Mouse (Mus musculus) lung, adult 2 months (tissue): ENCODE measurements around the gene Dapk1. TPM values are rescaled to one million over a fixed set of nuclear protein-coding genes. Genes with fewer than 3 reads are reported as not detected.

Experiments used
- DNase-seq: peaks from one replicate; pipeline ENCODE4 v3.0.0; 2022
- H3K4me1 ChIP-seq: fragments of 200-500 bp; 2 replicates; pipeline ENCODE4 v1.6.1; 2011; ENCODE audit warnings: low read length; ENCODE audit not compliant: control insufficient read depth, insufficient read depth
- H3K4me3 ChIP-seq: fragments of 200-500 bp; replicated peaks from 2 replicates; pipeline ENCODE3; 2011; ENCODE audit warnings: low read depth, mild to moderate bottlenecking, control low read depth, low read length; ENCODE audit errors: extremely low read depth
- CTCF ChIP-seq: fragments of 200-500 bp; IDR thresholded peaks from 2 replicates; pipeline ENCODE4 v1.5.1; 2011; ENCODE audit warnings: mild to moderate bottlenecking, low read length, control low read depth; ENCODE audit not compliant: insufficient read depth
- POLR2A ChIP-seq: fragments of 200-500 bp; IDR thresholded peaks from 2 replicates; pipeline ENCODE4 v1.6.1; 2011; ENCODE audit warnings: low read depth, mild to moderate bottlenecking, control low read depth, low read length, borderline replicate concordance; ENCODE audit errors: extremely low read depth
- WGBS: fragments of 180-500 bp; shearing (Covaris S2); methylation state at CpG from one replicate; pipeline ENCODE4 v1.1.7; 2018; 5-methylcytosine and 5-hydroxymethylcytosine counted together
- polyA plus RNA-seq: library from polyadenylated mRNA; depleted of rRNA; stranded (reverse); fragments of >200 nt; gene quantifications from 2 replicates; pipeline ENCODE4 v1.2.3, GENCODE M21; 2012; rRNA removed

Dapk1 gene
- polyA plus RNA-seq, result 94.1 and 96.9 TPM in 2 replicates

DNA sequence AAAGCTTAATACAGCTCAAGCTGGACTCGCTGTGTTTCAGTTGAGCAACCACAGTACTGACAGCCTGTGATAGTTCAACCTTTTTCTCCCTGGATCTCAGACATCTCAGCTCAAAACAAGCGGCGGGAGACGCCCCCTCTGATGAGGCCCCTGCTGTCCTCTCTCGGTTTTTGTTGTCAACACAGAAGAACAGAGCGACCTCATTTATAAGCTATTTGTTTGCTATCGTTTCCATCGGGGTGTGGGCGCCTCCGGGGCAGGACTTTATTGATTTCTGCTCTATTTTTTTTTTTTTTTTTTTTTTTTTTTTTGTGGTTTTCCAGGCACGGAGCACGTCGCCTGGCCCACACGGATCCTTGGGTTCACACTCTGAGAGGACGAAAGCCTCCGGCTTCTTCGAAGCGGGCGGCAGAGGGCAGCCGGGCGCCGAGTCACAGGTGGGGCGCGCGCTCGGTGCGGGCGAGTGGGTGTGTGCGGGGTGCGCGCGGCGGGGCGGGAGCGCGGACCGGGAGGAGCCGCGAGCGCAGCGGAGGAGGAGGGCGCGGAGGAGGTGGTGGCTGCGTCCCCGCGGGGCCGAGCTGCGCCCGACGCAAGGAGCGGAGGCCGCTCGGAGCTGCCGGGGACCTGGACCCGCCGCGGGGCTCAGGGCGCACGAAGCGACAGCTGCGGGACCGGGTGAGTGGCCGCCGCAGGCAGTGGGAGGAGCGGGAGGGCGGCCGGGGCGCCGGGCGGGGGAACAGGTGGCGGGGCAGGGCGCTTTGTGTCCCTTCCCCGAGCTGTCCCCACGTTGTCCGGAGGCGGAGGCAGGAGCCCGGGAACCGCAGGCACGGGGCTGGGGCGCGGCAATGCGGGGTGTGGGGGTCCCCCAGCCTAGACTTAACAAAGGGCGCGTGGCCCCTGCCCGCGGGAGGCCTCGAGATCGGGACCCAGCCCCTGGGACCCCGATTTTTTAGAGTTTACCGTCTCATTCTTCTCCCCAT lies at the start of gene Dapk1:
Gene Dapk1 (plus strand): TSS at position 512 of the 980 bp plus-strand sequence.
- DNase-seq, result peak; percentile 85
- 1% methylated on average over 88 of the region's 90 CpGs for WGBS

DNA sequence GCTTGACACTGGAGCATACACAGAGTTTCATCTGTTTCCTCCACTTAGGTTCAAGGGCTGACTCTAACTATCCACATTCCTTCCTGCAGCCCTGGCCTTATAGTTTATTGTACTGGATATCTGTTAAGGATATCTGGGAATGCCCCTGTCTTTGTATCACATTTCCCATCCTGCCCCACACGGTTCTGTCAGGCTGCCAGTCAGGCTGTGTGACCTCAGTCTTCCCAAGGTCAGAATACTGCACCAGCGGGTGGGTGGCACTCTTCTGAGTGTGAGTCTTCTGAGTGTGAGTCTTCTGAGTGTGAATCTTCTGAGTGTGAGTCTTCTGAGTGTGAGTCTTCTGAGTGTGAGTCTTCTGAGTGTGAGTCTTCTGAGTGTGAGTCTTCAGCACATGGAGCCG lies 48.4 kb upstream of the Dapk1 start:
- TF ChIP-seq CTCF (no peak), POLR2A (no peak)
- no peak for DNase-seq
- H3K4me1 ChIP-seq, result no peaks in the 10 kb centered on the region
- 59% methylated on average over 3 of the region's 3 CpGs for WGBS
- no peak overlapping the region for H3K4me3 ChIP-seq

More for the DNA sequence above, at the start of gene Dapk1:
- TF ChIP-seq POLR2A, result peak; percentile 38; the same call in 1 of the 2 replicates
- TF ChIP-seq CTCF, result 0 out of 2 replicates have a peak, but pooled peaks have one; percentile 11
- H3K4me1 ChIP-seq, result peaks cover 2% of the 10 kb centered on the region; the same call in 1 of the 2 replicates
- peak within 1 kb of the TSS; percentile 77 for H3K4me3 ChIP-seq

GRCm38 (mm10) chr13:60556476-60556875 lies 45.3 kb upstream of the Dapk1 start:
- no peak for DNase-seq
- no peaks in the 10 kb centered on the region for H3K4me1 ChIP-seq
- TF ChIP-seq CTCF, result no peak
- no peak for TF ChIP-seq POLR2A
- no peak overlapping the region for H3K4me3 ChIP-seq

DNA sequence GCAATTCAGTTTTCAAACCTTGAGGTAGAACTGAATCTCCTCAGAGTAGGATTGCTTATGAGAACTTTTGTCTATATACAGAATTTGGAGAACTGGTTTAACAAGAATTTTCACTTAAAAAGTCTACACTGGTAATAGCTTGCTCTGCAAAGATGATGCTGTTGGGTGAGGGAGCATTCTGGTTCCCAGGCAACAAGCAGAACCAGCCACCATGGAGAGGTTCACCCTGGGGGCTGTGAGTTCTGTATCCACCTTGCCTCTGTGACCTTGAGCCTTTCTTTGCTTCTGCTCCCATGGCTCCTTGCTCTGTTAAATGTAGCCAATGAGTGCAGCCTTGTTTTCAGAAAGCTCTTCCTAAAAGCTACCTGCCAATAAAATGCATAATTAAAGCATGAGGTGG lies 44.8 kb upstream of the Dapk1 start:
- Histone ChIP-seq H3K4me3 (no peak overlapping the region), H3K4me1 (no peaks in the 10 kb centered on the region)
- no peak for TF ChIP-seq POLR2A
- TF ChIP-seq CTCF, result no peak
- DNase-seq, result no peak

DNA sequence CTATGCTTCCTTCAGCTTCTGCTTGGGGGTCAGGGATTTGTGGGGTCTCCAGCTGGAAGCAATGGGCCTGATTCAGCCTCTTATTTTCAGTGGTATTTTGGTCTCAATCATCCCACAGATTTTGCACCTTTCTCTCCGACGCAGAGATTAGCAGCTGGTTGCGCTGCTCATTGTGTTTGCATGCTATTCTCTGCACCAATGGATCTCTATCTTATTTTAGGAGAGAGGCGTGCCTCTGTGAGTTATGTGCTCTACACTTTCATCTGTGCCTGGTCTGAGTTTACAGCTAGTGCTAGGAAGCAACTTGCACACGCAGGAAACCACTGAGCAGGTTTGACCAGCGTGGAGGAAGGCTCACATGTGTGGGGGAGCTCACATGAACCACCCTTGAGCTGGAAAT lies 37.4 kb upstream of the Dapk1 start:
- TF ChIP-seq CTCF (no peak), POLR2A (no peak)
- Histone ChIP-seq H3K4me3 (no peak overlapping the region), H3K4me1 (no peaks in the 10 kb centered on the region)
- no peak for DNase-seq
- WGBS, result 59% methylated on average over 6 of the region's 6 CpGs

DNA sequence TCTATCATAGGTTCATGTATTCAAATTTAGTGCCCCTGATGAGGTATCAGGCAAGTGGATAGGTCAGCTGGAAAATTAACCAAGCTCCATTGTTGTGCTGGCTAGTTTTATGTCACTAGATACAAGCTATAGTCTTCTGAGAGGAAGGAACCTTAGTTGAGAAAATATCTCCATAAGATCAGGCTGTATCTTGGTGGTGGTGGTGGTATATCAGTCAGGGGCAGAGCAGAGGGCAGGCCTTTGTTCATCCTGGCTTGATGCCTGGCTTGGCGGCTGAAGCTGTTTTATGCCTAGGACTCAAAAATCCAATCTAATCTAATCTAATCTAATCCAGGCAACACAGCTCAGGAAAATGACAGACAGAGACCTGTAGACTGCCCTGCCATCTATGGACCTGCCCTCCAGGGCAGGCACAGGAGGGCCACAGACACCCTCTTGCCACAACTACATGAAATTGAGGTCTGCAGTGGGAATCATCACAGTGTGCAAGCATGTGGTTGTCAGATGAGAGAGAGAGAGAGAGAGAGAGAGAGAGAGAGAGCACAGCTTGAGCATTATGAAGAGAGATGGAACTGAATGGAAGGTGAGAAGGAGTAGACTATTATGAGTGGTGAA lies 32.7 kb upstream of the Dapk1 start:
- TF ChIP-seq CTCF, result no peak
- TF ChIP-seq POLR2A, result no peak
- Histone ChIP-seq H3K4me1 (peaks cover 3% of the 10 kb centered on the region), H3K4me3 (no peak overlapping the region)
- WGBS, result 94% methylated on average over 1 of the region's 1 CpGs
- DNase-seq, result no peak

DNA sequence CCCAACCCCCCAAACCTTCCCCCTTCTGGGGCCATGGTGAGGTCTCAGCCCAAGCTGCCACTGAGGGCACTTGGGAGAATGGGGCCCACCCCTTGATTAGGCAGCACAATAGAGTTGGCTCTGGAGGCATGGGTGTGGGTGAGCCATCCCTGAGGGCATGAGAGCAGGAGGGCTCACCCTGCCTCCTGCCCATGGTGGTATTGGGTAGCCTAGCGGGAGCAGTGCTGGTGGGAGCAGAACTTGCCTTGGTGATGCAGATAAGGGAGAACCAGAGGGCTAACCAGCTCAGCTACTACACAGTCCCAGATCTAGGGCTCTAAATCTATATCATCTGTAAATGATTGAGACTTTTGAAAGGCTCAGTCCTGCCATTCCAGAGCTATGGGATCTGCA lies 32.2 kb upstream of the Dapk1 start:
- 94% methylated on average over 1 of the region's 1 CpGs for WGBS
- no peak for DNase-seq
- no peak for TF ChIP-seq CTCF
- TF ChIP-seq POLR2A, result no peak
- peaks cover 3% of the 10 kb centered on the region for H3K4me1 ChIP-seq
- no peak overlapping the region for H3K4me3 ChIP-seq

DNA sequence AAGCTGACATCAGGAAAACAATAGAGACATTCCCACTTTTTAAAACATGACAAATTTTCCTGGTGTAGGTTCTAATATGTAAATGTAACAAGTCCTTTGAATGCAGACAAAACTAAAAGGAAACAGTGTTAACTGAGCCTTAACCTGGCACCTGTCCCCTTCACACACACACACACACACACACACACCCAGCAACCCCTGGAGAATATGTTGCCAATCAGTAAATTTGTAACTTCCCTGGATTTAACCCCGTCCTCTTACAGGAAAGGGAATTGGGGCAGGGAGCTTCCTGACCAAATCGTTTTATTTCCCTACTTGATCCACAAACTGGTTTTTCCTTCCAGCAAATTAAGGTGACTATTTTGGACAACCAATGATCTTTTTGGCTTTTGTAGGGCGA lies 28.2 kb upstream of the Dapk1 start:
- DNase-seq, result no peak
- WGBS, result 51% methylated on average over 3 of the region's 3 CpGs

GRCm38 (mm10) chr13:60573971-60574370 lies 27.8 kb upstream of the Dapk1 start:
- 44% methylated on average over 8 of the region's 8 CpGs for WGBS
- Histone ChIP-seq H3K4me3 (no peak overlapping the region), H3K4me1 (peaks cover 3% of the 10 kb centered on the region)
- no peak for TF ChIP-seq CTCF
- TF ChIP-seq POLR2A, result no peak
- DNase-seq, result no peak

More for the DNA sequence above, 28.2 kb upstream of the Dapk1 start:
- H3K4me3 ChIP-seq, result no peak overlapping the region
- H3K4me1 ChIP-seq, result peaks cover 3% of the 10 kb centered on the region
- no peak for TF ChIP-seq POLR2A
- TF ChIP-seq CTCF, result no peak
